Mouse (Mus musculus) ES-E14 (cell line): ENCODE data around the gene Usp18.

ENCODE experiments used
- HCFC1 ChIP-seq: IDR thresholded peaks from 2 replicates; pipeline ENCODE4 v1.6.1; 2012; ENCODE audit warnings: low read length, inconsistent platforms, borderline replicate concordance; ENCODE audit not compliant: insufficient read depth
- MAFK ChIP-seq: IDR thresholded peaks from 2 replicates; pipeline ENCODE4 v1.6.1; 2014; ENCODE audit warnings: mild to moderate bottlenecking, low read depth, low read length, inconsistent platforms; ENCODE audit not compliant: insufficient read depth
- ZC3H11A ChIP-seq: IDR thresholded peaks from 2 replicates; pipeline ENCODE4 v1.6.1; 2012; ENCODE audit warnings: low read depth, mild to moderate bottlenecking, inconsistent platforms, low read length, borderline replicate concordance
- ZNF384 ChIP-seq: IDR thresholded peaks from 2 replicates; pipeline ENCODE4 v1.6.1; 2012; ENCODE audit warnings: low read depth, low read length, inconsistent platforms

GRCm38 (mm10) chr6:121197807-121198365, 47.8 kb upstream of the Usp18 start:
- TF ChIP-seq HCFC1: no peak
- no peak for TF ChIP-seq ZC3H11A
- no peak for TF ChIP-seq MAFK
- TF ChIP-seq ZNF384: no peak
